Mouse (Mus musculus): ENCODE measurements at regions not wholly inside any gene's neighbourhood (a gene's known extent, or its start where the extent isn't known, plus 50 kb on each side); places are given as distances from the start of the nearest gene placed in this dataset.

- no peak for ATAC-seq (ENCODE audit: insufficient number of reproducible peaks, insufficient read depth, low FRiP score, low read depth)
- Histone ChIP-seq H3K36me3 (ENCODE audit: control insufficient read depth, insufficient read depth, low read length) (no peaks in the 10 kb centered on the region), H3K27me3 (ENCODE audit: control insufficient read depth, insufficient read depth, low read length) (no peaks in the 10 kb centered on the region), H3K4me1 (ENCODE audit: control insufficient read depth, insufficient read depth, low read length) (no peaks in the 10 kb centered on the region), H3K4me3 (ENCODE audit: low read depth, low read length) (no peak overlapping the region), H3K9me3 (ENCODE audit: control insufficient read depth, low read depth, low read length) (no peaks in the 10 kb centered on the region), H3K27ac (ENCODE audit: low read length) (no peak overlapping the region), H3K4me2 (replicated peaks; ENCODE audit: low read depth, low read length) (no peak overlapping the region), H3K9ac (replicated peaks; ENCODE audit: low read depth, low read length) (no peak overlapping the region)
- 67% methylated on average over 1 of the region's 1 CpGs for WGBS
Observed at GRCm38 (mm10) chrX:143164945-143165344, 65.6 kb downstream of the Rtl9 start.

GRCm38 (mm10) chrX:143194611-143195010, 95.2 kb downstream of the Rtl9 start:
- Histone ChIP-seq H3K9ac (replicated peaks; ENCODE audit: low read depth, low read length) (no peak overlapping the region), H3K4me1 (ENCODE audit: control insufficient read depth, insufficient read depth, low read length) (no peaks in the 10 kb centered on the region), H3K4me3 (ENCODE audit: low read depth, low read length) (no peak overlapping the region), H3K27ac (ENCODE audit: low read length) (no peak overlapping the region), H3K36me3 (ENCODE audit: control insufficient read depth, insufficient read depth, low read length) (no peaks in the 10 kb centered on the region), H3K27me3 (ENCODE audit: control insufficient read depth, insufficient read depth, low read length) (no peaks in the 10 kb centered on the region), H3K9me3 (ENCODE audit: control insufficient read depth, low read depth, low read length) (no peaks in the 10 kb centered on the region), H3K4me2 (replicated peaks; ENCODE audit: low read depth, low read length) (no peak overlapping the region)
- 69% methylated on average over 4 of the region's 4 CpGs for WGBS
- ATAC-seq (ENCODE audit: insufficient number of reproducible peaks, insufficient read depth, low FRiP score, low read depth), result no peak

- no peak overlapping the region for H3K4me2 ChIP-seq (replicated peaks; ENCODE audit: low read depth, low read length)
- H3K4me1 ChIP-seq (ENCODE audit: control insufficient read depth, insufficient read depth, low read length), result no peaks in the 10 kb centered on the region
- no peaks in the 10 kb centered on the region for H3K27me3 ChIP-seq (ENCODE audit: control insufficient read depth, insufficient read depth, low read length)
- H3K4me3 ChIP-seq (ENCODE audit: low read depth, low read length), result no peak overlapping the region
- ATAC-seq (ENCODE audit: insufficient number of reproducible peaks, insufficient read depth, low FRiP score, low read depth), result no peak
- H3K36me3 ChIP-seq (ENCODE audit: control insufficient read depth, insufficient read depth, low read length), result no peaks in the 10 kb centered on the region
- no peaks in the 10 kb centered on the region for H3K9me3 ChIP-seq (ENCODE audit: control insufficient read depth, low read depth, low read length)
- H3K9ac ChIP-seq (replicated peaks; ENCODE audit: low read depth, low read length), result no peak overlapping the region
- no peak overlapping the region for H3K27ac ChIP-seq (ENCODE audit: low read length)
Observed at GRCm38 (mm10) chrX:143202698-143203097, 103.3 kb downstream of the Rtl9 start.

- Histone ChIP-seq H3K36me3 (ENCODE audit: control insufficient read depth, insufficient read depth, low read length) (no peaks in the 10 kb centered on the region), H3K4me2 (replicated peaks; ENCODE audit: low read depth, low read length) (no peak overlapping the region), H3K9ac (replicated peaks; ENCODE audit: low read depth, low read length) (no peak overlapping the region), H3K27ac (ENCODE audit: low read length) (no peak overlapping the region), H3K4me3 (ENCODE audit: low read depth, low read length) (no peak overlapping the region), H3K27me3 (ENCODE audit: control insufficient read depth, insufficient read depth, low read length) (no peaks in the 10 kb centered on the region), H3K4me1 (ENCODE audit: control insufficient read depth, insufficient read depth, low read length) (no peaks in the 10 kb centered on the region), H3K9me3 (ENCODE audit: control insufficient read depth, low read depth, low read length) (no peaks in the 10 kb centered on the region)
- 36% methylated on average over 4 of the region's 4 CpGs for WGBS
- peak; percentile 74; the same call in 1 of the 2 replicates for ATAC-seq (ENCODE audit: insufficient number of reproducible peaks, insufficient read depth, low FRiP score, low read depth)
Observed at GRCm38 (mm10) chrX:143203828-143204419, 104.5 kb downstream of the Rtl9 start.

GRCm38 (mm10) chrX:143216626-143217025, 117.2 kb downstream of the Rtl9 start:
- 60% methylated on average over 1 of the region's 1 CpGs for WGBS
- Histone ChIP-seq H3K27me3 (ENCODE audit: control insufficient read depth, insufficient read depth, low read length) (no peaks in the 10 kb centered on the region), H3K9me3 (ENCODE audit: control insufficient read depth, low read depth, low read length) (no peaks in the 10 kb centered on the region), H3K27ac (ENCODE audit: low read length) (no peak overlapping the region), H3K4me2 (replicated peaks; ENCODE audit: low read depth, low read length) (no peak overlapping the region), H3K4me1 (ENCODE audit: control insufficient read depth, insufficient read depth, low read length) (no peaks in the 10 kb centered on the region), H3K36me3 (ENCODE audit: control insufficient read depth, insufficient read depth, low read length) (no peaks in the 10 kb centered on the region), H3K4me3 (ENCODE audit: low read depth, low read length) (no peak overlapping the region), H3K9ac (replicated peaks; ENCODE audit: low read depth, low read length) (no peak overlapping the region)
- ATAC-seq (ENCODE audit: insufficient number of reproducible peaks, insufficient read depth, low FRiP score, low read depth), result no peak
